9 mouse cellular contexts compared by ENCODE assay signal in the genomic region with DNA sequence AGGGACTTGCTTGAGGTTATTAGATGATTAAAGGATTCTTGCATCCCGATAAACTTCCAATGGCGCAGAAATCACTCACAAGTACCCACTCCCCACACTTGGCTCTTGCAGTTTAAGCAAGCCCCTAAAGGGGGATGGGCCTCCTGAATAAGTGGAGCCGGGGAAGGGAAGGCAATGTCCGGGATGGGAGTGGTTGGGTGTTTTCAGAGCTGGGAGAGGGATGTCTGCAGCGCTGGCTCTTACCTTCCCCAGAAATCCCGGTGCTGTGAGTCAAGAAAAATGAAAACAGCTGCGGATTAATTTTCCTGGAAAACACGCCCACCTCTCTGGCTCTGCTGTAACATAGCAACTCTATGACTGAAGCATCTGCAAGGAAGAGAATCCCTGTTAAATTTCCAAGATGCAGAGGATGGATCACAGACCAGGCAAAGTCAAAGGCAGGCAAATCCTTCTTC. TPM values are rescaled to one million over a fixed set of nuclear protein-coding genes. Genes with fewer than 3 reads are reported as not detected.
A peak's percentile ranks its signal among the peaks of the same experiment; 100 is the strongest.
DNase-seq lines count a peak whose midpoint lies in the region; ATAC-seq and TF ChIP-seq lines count a peak whose summit lies in the region.
"Had no signal": no experiment of that assay in that cellular context is flagged by ENCODE, and none has a peak within 500 bp of the region (broad histone marks: within the 10 kb centered on the region; RNA-seq: fewer than 3 reads in every experiment).

A gene (minus strand): TSS at position 405 of the 455 bp plus-strand sequence.

- intact Hi-C loops in left cerebral cortex, adult 2 months (cut with DNase I): no loop called here

- peak within 1 kb of the TSS; percentile 17 for H3K4me3 ChIP-seq in left cerebral cortex, adult 2 months
- H3K4me3 ChIP-seq in cortical plate, adult 2 months (ENCODE audit: insufficient read depth, low read length): peak within 1 kb of the TSS; percentile 36

- peak in 1 of 2 experiments; percentile 13 for DNase-seq in left cerebral cortex, adult 2 months (ENCODE audit: extremely low spot score in 1 of 2, low spot score in 2 of 2)
- no peak for DNase-seq in left cerebral cortex, adult 11 months (ENCODE audit: low spot score)
- DNase-seq in gastrocnemius, postnatal 4 days (ENCODE audit: low spot score in 2 of 2): peak in 1 of 2 experiments; percentile 52
- peak; percentile 8 for DNase-seq in liver
- DNase-seq in right cerebral cortex, postnatal 10 days (ENCODE audit: low spot score in 2 of 2): peak; percentile 23 to 24
- DNase-seq in thymus, postnatal 25 days: no peak

- no peak for TF ChIP-seq POLR2A in cortical plate, adult 2 months (IDR thresholded peaks at IDR 0.05; ENCODE audit: extremely low read depth, insufficient read depth, low read length)

- no peak for ATAC-seq in megakaryocyte progenitor cell, adult 5-6 weeks (replicated peaks; ENCODE audit: poor library complexity)

- no peak within 1 kb of the TSS for H3K27ac ChIP-seq in left cerebral cortex, adult 2 months
- no peak within 1 kb of the TSS for H3K27ac ChIP-seq in cortical plate, adult 2 months (ENCODE audit: insufficient read depth, low read length)
- H3K27ac ChIP-seq: macrophage had no signal

- no peak for TF ChIP-seq CTCF in left cerebral cortex, adult 2 months (IDR thresholded peaks at IDR 0.05)
- no peak for TF ChIP-seq CTCF in cortical plate, adult 2 months (IDR thresholded peaks at IDR 0.05; ENCODE audit: extremely low read depth, insufficient read depth, low read length)

- peaks cover 2% of the 10 kb centered on the region; the same call in 1 of the 2 replicates for H3K4me1 ChIP-seq in cortical plate, adult 2 months (ENCODE audit: control insufficient read depth, insufficient read depth, low read length)

RNA-seq across cellular contexts. Expression of the gene that starts here (rescaled TPM):
- total RNA-seq in left cerebral cortex, adult 2 months (2021): 1 to 10 TPM; 4.5 to 9.2 TPM
- 1.7 and 2.0 TPM in 2 replicates for polyA plus RNA-seq in cortical plate, adult 2 months (2012; rRNA removed)
- total RNA-seq in gastrocnemius, postnatal 4 days (2021): 100 to 1,000 TPM; 370 to 452 TPM
- total RNA-seq in megakaryocyte progenitor cell, adult 5-6 weeks (2015): not detected in 2 replicates
- total RNA-seq in megakaryocyte progenitor cell, adult 5-6 weeks (2017): not detected in 2 replicates
- polyA plus RNA-seq: macrophage had no signal

Comparison
In these comparisons a context has a peak if more than half of its experiments do, and no peak if none do; other contexts are left out.
1. RNA of the gene that starts here (total RNA-seq): 370 to 452 TPM in gastrocnemius, postnatal 4 days; 4.5 to 9.2 TPM in left cerebral cortex, adult 2 months and not detected in megakaryocyte progenitor cell, adult 5-6 weeks; every median in the first group is over 10 times any median in the second.
2. DNase-seq: peak in liver (single experiment) and right cerebral cortex, postnatal 10 days (2 of 2); none in left cerebral cortex, adult 11 months (single experiment) and thymus, postnatal 25 days (single experiment).